Mouse (Mus musculus): ENCODE measurements around the gene Shprh. TPM values are rescaled to one million over a fixed set of nuclear protein-coding genes. Genes with fewer than 3 reads are reported as not detected.

The Shprh gene
- 15.5 and 17.2 TPM in 2 replicates for polyA plus RNA-seq (2015; fragmentation: Nextera tagmentation; extraction: Ambion mirVana)

DNA sequence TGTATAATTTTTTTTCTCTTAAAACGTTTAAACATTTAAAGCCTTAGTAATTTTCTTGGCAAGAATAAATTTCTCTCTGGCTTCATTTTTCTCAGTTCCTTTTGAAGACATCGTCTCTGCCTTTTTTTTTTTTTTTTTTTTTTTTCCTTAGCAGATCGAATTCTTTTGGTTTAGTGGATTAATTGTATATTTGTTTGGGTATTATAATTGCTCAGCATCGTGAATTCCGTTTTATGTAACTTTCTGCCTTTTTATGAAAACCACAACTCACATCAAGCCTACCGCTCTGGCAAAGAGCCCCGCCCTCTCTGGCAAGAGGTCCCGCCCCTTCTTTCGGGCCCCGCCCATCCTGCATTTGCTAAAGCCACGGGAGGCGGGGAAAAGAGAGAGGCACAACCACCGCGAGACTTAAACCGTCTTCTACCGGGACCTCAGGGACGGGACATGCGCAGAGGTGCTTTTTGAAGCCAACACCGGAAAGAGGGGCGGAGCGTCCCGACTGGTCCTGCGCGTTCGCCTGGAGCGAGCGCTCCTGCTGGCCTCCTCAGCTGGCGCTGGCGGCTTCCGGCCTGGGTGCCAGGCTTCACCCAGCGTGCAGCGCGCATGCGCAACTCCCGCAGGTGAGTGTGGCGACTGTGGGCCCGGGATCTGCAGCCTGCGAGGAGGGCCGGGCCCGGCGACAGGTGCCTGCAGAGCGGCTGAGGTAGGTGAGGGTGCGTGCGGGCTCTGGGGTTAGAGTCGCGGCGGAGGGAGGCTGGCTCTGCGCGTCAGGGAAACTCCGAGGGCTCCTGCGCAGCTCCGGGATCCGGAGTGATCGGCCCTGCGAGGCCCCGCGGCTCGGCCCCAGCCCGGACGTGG is at the start of gene Shprh:
Gene Shprh, plus strand, starts transcription at position 544 of the 858 bp plus-strand sequence.
- Histone ChIP-seq H3K9me3 (no peaks in the 10 kb centered on the region), H3K9ac (peak within 1 kb of the TSS; percentile 76), H3K4me2 (peak within 1 kb of the TSS; percentile 60), H3K36me3 (peaks cover 15% of the 10 kb centered on the region; the same call in 1 of the 2 replicates), H3K27ac (peak within 1 kb of the TSS; percentile 80), H3K4me1 (peaks cover 13% of the 10 kb centered on the region), H3K4me3 (peak within 1 kb of the TSS; percentile 66), H3K27me3 (no peaks in the 10 kb centered on the region)
- peak; percentile 100 for ATAC-seq (ENCODE audit: insufficient number of reproducible peaks, low FRiP score, low TSS enrichment, low read depth)
- WGBS: under 1% methylated on average over 53 of the region's 60 CpGs

DNA sequence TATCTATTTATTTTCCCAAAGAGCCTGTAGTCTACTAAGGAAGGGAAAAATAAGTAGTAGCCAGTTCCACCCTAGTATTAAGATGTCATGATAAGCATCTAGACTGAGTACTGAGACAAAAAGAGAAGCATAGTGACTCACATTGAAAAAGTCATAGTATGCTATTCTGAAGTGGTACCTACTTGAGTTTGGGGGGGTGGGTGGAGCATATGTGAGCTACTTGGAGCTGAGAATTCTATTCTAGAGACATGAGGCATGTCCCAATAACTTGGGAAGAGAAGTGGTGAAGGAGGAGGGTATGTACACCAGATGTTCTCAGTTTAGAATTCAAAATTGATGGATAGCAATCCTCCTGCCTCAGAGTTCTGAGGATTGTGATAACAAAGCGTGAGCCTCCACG is 27.4 kb upstream of the Shprh start:
- no peaks in the 10 kb centered on the region for H3K9me3 ChIP-seq
- 96% methylated on average over 2 of the region's 2 CpGs for WGBS
- H3K27ac ChIP-seq: no peak overlapping the region
- H3K4me2 ChIP-seq: no peak overlapping the region
- H3K4me3 ChIP-seq: no peak overlapping the region
- H3K9ac ChIP-seq: no peak overlapping the region
- H3K36me3 ChIP-seq: no peaks in the 10 kb centered on the region
- no peaks in the 10 kb centered on the region for H3K27me3 ChIP-seq
- ATAC-seq (ENCODE audit: insufficient number of reproducible peaks, low FRiP score, low TSS enrichment, low read depth): no peak
- no peaks in the 10 kb centered on the region for H3K4me1 ChIP-seq

DNA sequence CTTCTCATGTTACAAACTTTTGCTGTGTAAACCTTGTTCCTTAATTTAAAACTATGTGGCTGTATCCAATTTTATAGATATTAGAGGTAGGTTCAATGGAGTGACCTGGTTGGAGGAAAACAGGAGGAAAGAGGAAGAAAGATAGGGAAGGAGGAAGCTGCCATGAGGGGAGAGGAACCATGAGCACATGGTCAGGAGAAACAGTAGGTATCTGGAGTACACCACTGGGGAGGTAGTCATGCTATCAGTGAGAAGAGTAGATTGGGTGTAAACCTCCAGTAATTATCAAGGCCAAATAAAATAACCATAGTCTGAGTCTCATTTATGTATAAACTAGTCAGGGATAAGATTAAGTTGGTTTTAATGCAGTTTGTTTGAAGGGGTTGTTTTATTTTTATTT is 3.6 kb upstream of the Shprh start:
- no peak overlapping the region for H3K27ac ChIP-seq
- no peak for ATAC-seq (ENCODE audit: insufficient number of reproducible peaks, low FRiP score, low TSS enrichment, low read depth)
- H3K36me3 ChIP-seq: no peaks in the 10 kb centered on the region
- H3K9me3 ChIP-seq: no peaks in the 10 kb centered on the region
- H3K4me2 ChIP-seq: no peak overlapping the region
- no peaks in the 10 kb centered on the region for H3K27me3 ChIP-seq
- no peak overlapping the region for H3K4me3 ChIP-seq
- H3K9ac ChIP-seq: no peak overlapping the region
- H3K4me1 ChIP-seq: peaks cover 7% of the 10 kb centered on the region

DNA sequence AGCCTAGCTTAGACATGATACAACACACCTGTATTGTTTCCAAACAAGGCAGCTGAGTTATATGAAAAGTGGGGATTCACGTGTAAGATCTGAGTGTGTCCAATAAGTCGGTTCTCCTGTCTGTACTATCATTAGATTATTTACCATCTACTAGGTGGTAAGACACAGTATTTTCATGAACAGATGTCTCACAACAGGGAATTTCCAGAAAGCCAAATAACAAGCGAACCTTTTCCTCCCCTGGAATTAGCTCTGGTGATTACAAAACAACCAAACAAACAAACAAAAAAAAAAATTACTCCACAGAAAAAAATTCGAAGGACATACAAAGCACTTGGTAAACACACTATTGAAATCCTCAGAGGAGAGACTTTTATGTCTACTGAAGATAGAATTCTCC is 781 bp upstream of the Shprh start:
- WGBS: 81% methylated on average over 4 of the region's 4 CpGs
- no peaks in the 10 kb centered on the region for H3K9me3 ChIP-seq
- H3K4me2 ChIP-seq: no peak overlapping the region
- no peak overlapping the region for H3K27ac ChIP-seq
- H3K27me3 ChIP-seq: no peaks in the 10 kb centered on the region
- peaks cover 13% of the 10 kb centered on the region for H3K4me1 ChIP-seq
- no peak overlapping the region for H3K9ac ChIP-seq
- H3K4me3 ChIP-seq: peak overlapping the region; percentile 66; the same call in 1 of the 2 replicates
- no peak for ATAC-seq (ENCODE audit: insufficient number of reproducible peaks, low FRiP score, low TSS enrichment, low read depth)
- H3K36me3 ChIP-seq: peaks cover 15% of the 10 kb centered on the region; the same call in 1 of the 2 replicates

DNA sequence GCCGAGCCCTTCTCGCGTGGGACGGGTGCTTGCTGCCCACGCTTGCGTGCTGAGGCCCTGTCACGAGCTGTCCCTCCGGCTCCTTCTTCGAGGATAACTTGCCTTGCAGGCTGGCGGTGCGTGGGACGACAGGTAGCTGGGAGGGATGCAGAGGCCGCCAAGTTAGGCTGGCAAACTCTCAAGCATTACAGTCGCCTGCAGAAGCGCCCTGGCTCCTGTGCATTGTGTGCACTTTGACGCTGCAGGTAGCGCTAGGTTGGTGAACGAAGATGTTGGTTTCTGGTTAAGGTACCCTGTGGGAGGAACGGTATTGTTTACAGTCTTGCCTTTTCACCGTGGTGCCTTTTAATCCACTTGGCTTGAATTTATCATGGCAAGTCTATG is 507 bp downstream of the Shprh start:
- H3K27me3 ChIP-seq: no peaks in the 10 kb centered on the region
- ATAC-seq (ENCODE audit: insufficient number of reproducible peaks, low FRiP score, low TSS enrichment, low read depth): no peak
- H3K4me2 ChIP-seq: peak overlapping the region; percentile 60
- WGBS: under 1% methylated on average over 20 of the region's 20 CpGs
- H3K9me3 ChIP-seq: no peaks in the 10 kb centered on the region
- peak overlapping the region; percentile 66 for H3K4me3 ChIP-seq
- peak overlapping the region; percentile 80 for H3K27ac ChIP-seq
- H3K4me1 ChIP-seq: peaks cover 13% of the 10 kb centered on the region
- peaks cover 16% of the 10 kb centered on the region; the same call in 1 of the 2 replicates for H3K36me3 ChIP-seq
- H3K9ac ChIP-seq: peak overlapping the region; percentile 76

DNA sequence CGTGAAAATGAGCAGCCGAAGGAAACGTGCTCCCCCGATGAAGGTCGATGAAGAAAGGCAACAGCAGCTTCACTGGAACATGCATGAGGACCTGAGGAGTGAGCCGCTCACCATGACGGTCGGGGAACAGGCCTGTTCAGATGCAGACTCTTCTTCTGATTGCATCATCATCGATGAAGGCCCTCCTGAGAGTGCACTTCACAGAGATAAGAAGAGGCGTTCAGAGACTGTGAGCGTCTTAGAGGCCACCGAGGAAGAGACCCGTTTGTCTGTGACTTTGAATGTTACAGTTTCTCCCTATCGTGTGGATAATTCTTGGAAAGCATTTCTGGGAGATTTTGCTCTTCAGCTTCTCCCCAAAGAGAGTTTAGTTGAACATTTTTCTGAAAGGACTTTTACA is 2.4 kb downstream of the Shprh start:
- no peaks in the 10 kb centered on the region for H3K9me3 ChIP-seq
- no peak overlapping the region for H3K4me3 ChIP-seq
- 90% methylated on average over 14 of the region's 14 CpGs for WGBS
- H3K27me3 ChIP-seq: no peaks in the 10 kb centered on the region
- H3K4me2 ChIP-seq: no peak overlapping the region
- no peak overlapping the region for H3K9ac ChIP-seq
- ATAC-seq (ENCODE audit: insufficient number of reproducible peaks, low FRiP score, low TSS enrichment, low read depth): no peak
- no peak overlapping the region for H3K27ac ChIP-seq
- H3K36me3 ChIP-seq: peaks cover 25% of the 10 kb centered on the region; the same call in 1 of the 2 replicates
- peaks cover 13% of the 10 kb centered on the region for H3K4me1 ChIP-seq

DNA sequence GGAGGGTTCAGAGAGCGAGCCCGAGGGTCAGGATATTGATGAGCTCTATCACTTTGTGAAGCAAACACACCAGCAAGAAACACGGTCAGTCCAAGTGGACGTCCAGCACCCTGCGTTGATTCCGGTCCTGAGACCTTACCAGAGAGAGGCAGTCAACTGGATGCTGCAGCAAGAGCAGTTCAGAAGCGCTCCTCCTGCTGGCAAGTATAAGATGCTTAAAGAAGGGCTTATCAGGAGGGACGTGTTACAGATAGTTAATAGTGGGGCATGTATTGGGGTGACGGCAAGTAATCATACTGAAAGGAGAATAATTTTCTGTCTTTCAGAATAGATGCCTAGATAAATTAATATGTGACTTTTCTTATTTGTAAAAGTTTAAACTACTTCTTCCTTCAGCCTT is 7.8 kb downstream of the Shprh start:
- Histone ChIP-seq H3K36me3 (peaks cover 44% of the 10 kb centered on the region), H3K9ac (no peak overlapping the region), H3K4me1 (peaks cover 3% of the 10 kb centered on the region; the same call in 1 of the 2 replicates), H3K4me3 (no peak overlapping the region), H3K27ac (no peak overlapping the region), H3K4me2 (no peak overlapping the region), H3K27me3 (no peaks in the 10 kb centered on the region), H3K9me3 (no peaks in the 10 kb centered on the region)
- 88% methylated on average over 9 of the region's 9 CpGs for WGBS
- no peak for ATAC-seq (ENCODE audit: insufficient number of reproducible peaks, low FRiP score, low TSS enrichment, low read depth)

DNA sequence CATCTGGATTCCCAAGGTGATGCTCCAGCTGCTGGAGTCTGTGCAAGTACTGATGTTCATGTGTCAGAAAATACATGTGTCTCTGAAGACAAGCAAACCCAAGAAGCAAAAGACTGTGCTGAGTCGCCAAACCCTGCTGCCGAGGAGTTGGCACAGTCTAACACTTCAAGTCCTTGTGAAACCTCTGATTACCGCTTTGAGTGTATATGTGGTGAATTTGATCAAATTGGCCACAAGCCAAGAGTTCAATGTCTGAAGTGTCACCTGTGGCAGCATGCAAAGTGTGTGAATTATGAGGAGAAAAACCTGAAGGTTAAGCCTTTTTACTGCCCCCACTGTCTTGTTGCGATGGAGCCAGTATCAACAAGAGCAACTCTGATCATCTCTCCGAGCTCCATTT is 15.3 kb downstream of the Shprh start:
- Histone ChIP-seq H3K9me3 (no peaks in the 10 kb centered on the region), H3K36me3 (peaks cover 61% of the 10 kb centered on the region), H3K27me3 (no peaks in the 10 kb centered on the region), H3K27ac (no peak overlapping the region), H3K4me1 (no peaks in the 10 kb centered on the region), H3K4me3 (no peak overlapping the region), H3K9ac (no peak overlapping the region), H3K4me2 (no peak overlapping the region)
- ATAC-seq (ENCODE audit: insufficient number of reproducible peaks, low FRiP score, low TSS enrichment, low read depth): no peak
- WGBS: 83% methylated on average over 5 of the region's 5 CpGs

DNA sequence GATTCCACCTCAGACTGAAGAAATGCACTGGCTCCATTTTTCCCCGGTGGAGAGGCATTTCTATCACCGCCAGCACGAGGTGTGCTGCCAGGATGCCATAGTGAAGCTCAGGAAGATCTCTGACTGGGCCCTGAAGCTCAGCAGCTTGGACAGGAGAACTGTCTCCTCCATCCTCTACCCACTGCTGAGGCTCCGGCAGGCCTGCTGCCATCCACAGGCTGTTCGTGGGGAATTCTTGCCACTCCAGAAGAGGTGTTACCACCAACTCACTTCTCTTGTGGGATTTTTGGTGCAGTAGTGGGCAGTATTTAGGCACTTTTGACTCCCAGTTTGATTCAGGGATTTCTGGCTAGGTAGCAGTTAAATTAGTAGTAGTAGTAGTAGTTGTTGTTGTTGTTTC is 21.0 kb downstream of the Shprh start:
- ATAC-seq (ENCODE audit: insufficient number of reproducible peaks, low FRiP score, low TSS enrichment, low read depth): no peak
- 89% methylated on average over 5 of the region's 5 CpGs for WGBS
- H3K4me2 ChIP-seq: no peak overlapping the region
- no peaks in the 10 kb centered on the region for H3K27me3 ChIP-seq
- H3K4me1 ChIP-seq: no peaks in the 10 kb centered on the region
- no peak overlapping the region for H3K4me3 ChIP-seq
- no peak overlapping the region for H3K27ac ChIP-seq
- H3K36me3 ChIP-seq: peaks cover 74% of the 10 kb centered on the region
- H3K9me3 ChIP-seq: no peaks in the 10 kb centered on the region
- H3K9ac ChIP-seq: no peak overlapping the region

DNA sequence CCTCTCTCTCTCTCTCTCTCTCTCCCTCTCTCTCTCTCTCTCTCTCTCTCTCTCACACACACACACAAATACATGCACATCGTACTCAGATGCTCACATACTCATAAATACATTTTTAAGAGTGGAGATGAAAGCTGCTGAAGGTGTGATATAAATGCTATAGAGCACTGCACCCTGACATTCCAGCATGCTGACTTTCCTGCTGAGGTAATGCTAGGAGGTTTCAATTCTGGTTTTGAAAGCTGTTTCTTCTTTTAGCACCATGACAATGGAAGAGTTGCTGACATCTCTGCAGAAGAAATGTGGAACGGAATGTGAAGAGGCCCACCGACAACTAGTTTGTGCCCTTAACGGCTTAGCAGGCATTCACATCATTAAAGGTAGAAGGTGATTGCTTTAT is 22.4 kb downstream of the Shprh start:
- H3K27me3 ChIP-seq: no peaks in the 10 kb centered on the region
- peaks cover 69% of the 10 kb centered on the region for H3K36me3 ChIP-seq
- 85% methylated on average over 4 of the region's 4 CpGs for WGBS
- no peak overlapping the region for H3K4me2 ChIP-seq
- no peaks in the 10 kb centered on the region for H3K9me3 ChIP-seq
- no peak for ATAC-seq (ENCODE audit: insufficient number of reproducible peaks, low FRiP score, low TSS enrichment, low read depth)
- H3K4me1 ChIP-seq: no peaks in the 10 kb centered on the region
- H3K4me3 ChIP-seq: no peak overlapping the region
- no peak overlapping the region for H3K9ac ChIP-seq
- H3K27ac ChIP-seq: no peak overlapping the region

DNA sequence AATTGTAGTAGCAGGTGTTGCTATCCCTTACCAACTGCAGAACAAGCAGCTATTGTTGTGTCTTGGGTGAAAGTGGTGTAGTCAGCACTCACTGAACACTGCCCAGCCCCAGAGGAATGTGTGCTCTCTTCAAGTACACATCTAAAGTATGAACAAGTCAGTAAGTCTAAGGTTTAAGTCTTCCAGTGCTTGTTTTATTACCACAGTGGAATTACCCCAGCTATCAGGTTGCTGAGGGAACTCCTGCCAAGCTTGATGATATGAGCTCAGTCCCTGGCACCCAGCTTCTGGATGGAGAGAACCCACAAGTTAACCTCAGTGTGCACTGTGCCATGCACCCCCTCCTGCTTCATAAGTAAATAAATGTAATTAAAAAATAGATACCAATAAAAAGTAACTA is 23.3 kb downstream of the Shprh start:
- H3K4me2 ChIP-seq: no peak overlapping the region
- H3K36me3 ChIP-seq: peaks cover 64% of the 10 kb centered on the region
- ATAC-seq (ENCODE audit: insufficient number of reproducible peaks, low FRiP score, low TSS enrichment, low read depth): no peak
- no peaks in the 10 kb centered on the region for H3K27me3 ChIP-seq
- H3K9ac ChIP-seq: no peak overlapping the region
- no peaks in the 10 kb centered on the region for H3K4me1 ChIP-seq
- no peak overlapping the region for H3K27ac ChIP-seq
- H3K4me3 ChIP-seq: no peak overlapping the region
- no peaks in the 10 kb centered on the region for H3K9me3 ChIP-seq

DNA sequence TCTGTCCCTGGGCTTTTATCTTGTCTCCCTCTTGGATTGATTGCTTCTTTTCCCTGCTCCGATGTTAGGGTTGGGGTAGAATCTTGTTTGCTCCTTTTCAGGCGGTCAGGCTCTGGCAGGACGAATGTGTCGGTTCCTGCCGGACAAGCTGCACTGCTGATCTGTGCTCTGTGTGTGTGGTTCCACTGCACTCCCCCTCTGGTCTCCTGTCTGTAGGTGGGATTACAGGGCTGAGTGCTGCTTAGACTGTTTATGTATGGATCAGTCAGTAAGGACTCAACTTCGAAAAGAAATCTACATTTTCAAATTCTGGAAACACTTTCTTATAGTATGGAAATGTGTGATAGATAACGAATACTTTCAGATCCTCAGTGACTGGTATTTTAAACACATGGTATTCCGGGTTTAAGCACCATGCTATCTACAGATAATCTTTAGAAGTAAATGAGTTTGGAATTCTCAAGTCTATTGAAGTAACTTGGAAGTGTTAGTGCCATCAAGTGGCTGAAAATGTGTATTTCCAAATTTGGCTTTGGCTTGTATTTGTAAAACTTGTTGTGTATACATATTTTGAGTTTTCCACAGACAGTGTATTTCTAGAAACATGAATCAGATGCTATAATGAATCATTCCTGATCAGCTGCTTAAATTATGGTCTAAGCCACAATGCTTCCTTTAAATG is 26.7 kb downstream of the Shprh start:
- H3K4me1 ChIP-seq: no peaks in the 10 kb centered on the region
- 81% methylated on average over 8 of the region's 8 CpGs for WGBS
- H3K36me3 ChIP-seq: peaks cover 64% of the 10 kb centered on the region
- H3K27ac ChIP-seq: no peak overlapping the region
- no peak overlapping the region for H3K9ac ChIP-seq
- no peaks in the 10 kb centered on the region for H3K9me3 ChIP-seq
- no peaks in the 10 kb centered on the region for H3K27me3 ChIP-seq
- ATAC-seq (ENCODE audit: insufficient number of reproducible peaks, low FRiP score, low TSS enrichment, low read depth): no peak
- no peak overlapping the region for H3K4me2 ChIP-seq
- H3K4me3 ChIP-seq: no peak overlapping the region

Measured in limb, embryonic 15.5 days (tissue).